Mouse (Mus musculus) stomach, embryonic 14.5 days (tissue): Measurements from ENCODE around the gene Trak1. TPM values are rescaled to one million over a fixed set of nuclear protein-coding genes. Genes with fewer than 3 reads are reported as not detected.
"Not testable (repeated sequence)": the region's sequence is repeated elsewhere in the genome, so short reads cannot be mapped to it uniquely, and the experiment has no call there.

Experiments used
- ATAC-seq: fragments of 200-750 bp; cut with Nextera tagmentation; 2 replicates; pipeline ENCODE4 v1.8.0; 2017; ENCODE audit warnings: low read depth, moderate TSS enrichment; ENCODE audit not compliant: insufficient number of reproducible peaks, insufficient read depth, low FRiP score
- H3K27ac ChIP-seq: fragments of 300-500 bp; sonication (generic); 2 replicates; pipeline ENCODE4 v1.5.1; 2014; ENCODE audit warnings: mild to moderate bottlenecking, low read length, moderate library complexity, mixed read lengths
- H3K27me3 ChIP-seq: fragments of 300-500 bp; sonication (generic); 2 replicates; pipeline ENCODE4 v1.6.1; 2014; ENCODE audit warnings: low read length, control low read depth, mixed read lengths; ENCODE audit not compliant: control insufficient read depth, insufficient read depth
- H3K36me3 ChIP-seq: fragments of 300-500 bp; sonication (generic); 2 replicates; pipeline ENCODE4 v1.6.1; 2014; ENCODE audit warnings: mild to moderate bottlenecking, control low read depth, low read length, moderate library complexity, mixed read lengths; ENCODE audit not compliant: control insufficient read depth, insufficient read depth
- H3K4me1 ChIP-seq: fragments of 300-500 bp; sonication (generic); 2 replicates; pipeline ENCODE4 v1.6.1; 2014; ENCODE audit warnings: low read length, control low read depth, mixed read lengths; ENCODE audit not compliant: control insufficient read depth, insufficient read depth
- H3K4me2 ChIP-seq: fragments of 300-500 bp; sonication (generic); replicated peaks from 2 replicates; pipeline ENCODE4 v1.6.1; 2014; ENCODE audit warnings: low read depth, low read length, control low read depth
- H3K4me3 ChIP-seq: fragments of 300-500 bp; sonication (generic); 2 replicates; pipeline ENCODE4 v1.5.1; 2014; ENCODE audit warnings: low read depth, low read length, control low read depth
- H3K9ac ChIP-seq: fragments of 300-500 bp; sonication (generic); replicated peaks from 2 replicates; pipeline ENCODE4 v1.6.1; 2014; ENCODE audit warnings: low read depth, mild to moderate bottlenecking, control low read depth, low read length, moderate library complexity, mixed read lengths
- H3K9me3 ChIP-seq: fragments of 300-500 bp; sonication (generic); 2 replicates; pipeline ENCODE4 v1.6.1; 2016; ENCODE audit warnings: low read depth, low read length, control low read depth; ENCODE audit not compliant: control insufficient read depth
- WGBS: fragments of 180-500 bp; shearing (Covaris S2); extraction: QIAGEN DNeasy Blood & Tissue Kit; methylation state at CpG from one replicate; pipeline ENCODE4 v1.1.7; 2014; 5-methylcytosine and 5-hydroxymethylcytosine counted together
- polyA plus RNA-seq: library from polyadenylated mRNA; unstranded; fragments of >200 nt; fragmentation: Nextera tagmentation; extraction: Ambion mirVana; gene quantifications from 2 replicates; pipeline ENCODE4 v1.2.1, GENCODE M21; 2014

The Trak1 gene
- polyA plus RNA-seq, 1 experiment from 2014 or later = 18.3 TPM

- no peak overlapping the region for H3K9ac ChIP-seq
- H3K4me3 ChIP-seq = no peak overlapping the region
- no peak for ATAC-seq
- 70% methylated on average over 10 of the region's 10 CpGs for WGBS
- no peaks in the 10 kb centered on the region for H3K27me3 ChIP-seq
- H3K36me3 ChIP-seq = no peaks in the 10 kb centered on the region
- no peaks in the 10 kb centered on the region for H3K9me3 ChIP-seq
- H3K27ac ChIP-seq = no peak overlapping the region
- H3K4me2 ChIP-seq = no peak overlapping the region
- H3K4me1 ChIP-seq = peaks cover 12% of the 10 kb centered on the region
Measured at GRCm38 (mm10) chr9:121319323-121319966, 22.1 kb downstream of the Trak1 start.

GRCm38 (mm10) chr9:121320433-121320832 lies 23.1 kb downstream of the Trak1 start:
- H3K4me2 ChIP-seq = no peak overlapping the region
- no peak overlapping the region for H3K9ac ChIP-seq
- peaks cover 2% of the 10 kb centered on the region for H3K4me1 ChIP-seq
- H3K27ac ChIP-seq = no peak overlapping the region
- no peaks in the 10 kb centered on the region for H3K9me3 ChIP-seq
- no peak overlapping the region for H3K4me3 ChIP-seq
- no peak for ATAC-seq
- 71% methylated on average over 2 of the region's 2 CpGs for WGBS
- H3K27me3 ChIP-seq = no peaks in the 10 kb centered on the region
- no peaks in the 10 kb centered on the region for H3K36me3 ChIP-seq

- no peak overlapping the region for H3K4me3 ChIP-seq
- 90% methylated on average over 2 of the region's 2 CpGs for WGBS
- no peak overlapping the region for H3K4me2 ChIP-seq
- no peaks in the 10 kb centered on the region for H3K27me3 ChIP-seq
- no peaks in the 10 kb centered on the region; the same call in none of the 2 replicates for H3K4me1 ChIP-seq
- H3K27ac ChIP-seq = no peak overlapping the region
- no peaks in the 10 kb centered on the region for H3K36me3 ChIP-seq
- no peak for ATAC-seq
- no peaks in the 10 kb centered on the region for H3K9me3 ChIP-seq
- no peak overlapping the region for H3K9ac ChIP-seq
Measured at GRCm38 (mm10) chr9:121321118-121321517, 23.8 kb downstream of the Trak1 start.

- Histone ChIP-seq H3K36me3 (no peaks in the 10 kb centered on the region), H3K27me3 (no peaks in the 10 kb centered on the region), H3K4me3 (no peak overlapping the region), H3K9me3 (no peaks in the 10 kb centered on the region), H3K4me1 (no peaks in the 10 kb centered on the region; the same call in none of the 2 replicates), H3K9ac (no peak overlapping the region), H3K4me2 (no peak overlapping the region), H3K27ac (no peak overlapping the region)
- WGBS = 96% methylated on average over 14 of the region's 14 CpGs
- ATAC-seq = no peak
Measured at GRCm38 (mm10) chr9:121322034-121322433, 24.7 kb downstream of the Trak1 start.

GRCm38 (mm10) chr9:121328342-121328741 lies 31.0 kb downstream of the Trak1 start:
- H3K27ac ChIP-seq, H3K9ac ChIP-seq, H3K36me3 ChIP-seq, H3K4me2 ChIP-seq, H3K9me3 ChIP-seq, H3K4me3 ChIP-seq, ATAC-seq, H3K27me3 ChIP-seq: not testable (repeated sequence)
- 97% methylated on average over 16 of the region's 21 CpGs for WGBS
- H3K4me1 ChIP-seq = peaks cover 19% of the 10 kb centered on the region

GRCm38 (mm10) chr9:121329181-121329580 lies 31.9 kb downstream of the Trak1 start:
- no peak overlapping the region for H3K4me3 ChIP-seq
- no peaks in the 10 kb centered on the region for H3K9me3 ChIP-seq
- no peak overlapping the region for H3K9ac ChIP-seq
- no peak overlapping the region for H3K4me2 ChIP-seq
- no peak overlapping the region for H3K27ac ChIP-seq
- ATAC-seq = no peak
- H3K4me1 ChIP-seq = peaks cover 24% of the 10 kb centered on the region
- H3K27me3 ChIP-seq = no peaks in the 10 kb centered on the region
- 66% methylated on average over 8 of the region's 8 CpGs for whole genome bisulfite sequencing
- no peaks in the 10 kb centered on the region for H3K36me3 ChIP-seq

GRCm38 (mm10) chr9:121330065-121330464 lies 32.8 kb downstream of the Trak1 start:
- Histone ChIP-seq H3K4me3 (no peak overlapping the region), H3K27me3 (no peaks in the 10 kb centered on the region), H3K4me1 (peaks cover 32% of the 10 kb centered on the region), H3K9me3 (no peaks in the 10 kb centered on the region), H3K4me2 (no peak overlapping the region), H3K9ac (no peak overlapping the region), H3K27ac (no peak overlapping the region), H3K36me3 (no peaks in the 10 kb centered on the region)
- WGBS = 90% methylated on average over 5 of the region's 5 CpGs
- ATAC-seq = no peak

GRCm38 (mm10) chr9:121331438-121331837 lies 34.1 kb downstream of the Trak1 start:
- 22% methylated on average over 5 of the region's 5 CpGs for WGBS
- Histone ChIP-seq H3K4me3 (no peak overlapping the region), H3K9ac (no peak overlapping the region), H3K9me3 (no peaks in the 10 kb centered on the region), H3K27me3 (no peaks in the 10 kb centered on the region), H3K4me1 (peaks cover 43% of the 10 kb centered on the region), H3K36me3 (no peaks in the 10 kb centered on the region), H3K27ac (peak overlapping the region; percentile 92), H3K4me2 (no peak overlapping the region)
- ATAC-seq = 0 out of 2 replicates have a peak, but pooled peaks have one; percentile 14
